Mouse (Mus musculus): Measurements from ENCODE around the gene Myo1g.

DNA sequence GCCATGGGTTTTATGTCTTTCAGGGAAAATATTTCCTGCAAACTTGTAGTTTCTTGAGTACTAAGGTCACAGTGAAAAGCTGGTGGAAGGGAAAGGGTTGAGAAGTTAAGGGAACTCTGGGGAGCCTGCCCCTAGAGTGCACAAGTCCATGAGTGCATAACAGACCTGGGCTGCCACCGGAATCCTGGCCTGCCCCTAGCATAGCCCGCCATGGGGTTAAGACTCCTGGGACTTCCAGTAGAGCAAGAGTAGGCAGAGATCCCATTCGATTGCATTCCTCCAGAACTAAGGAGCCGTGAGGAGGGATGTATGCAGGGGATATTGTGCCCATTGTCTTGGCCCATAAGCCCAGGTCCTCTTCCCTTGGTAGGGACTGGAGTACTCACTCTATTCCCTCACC, 40.7 kb upstream of the Myo1g start:
- TF ChIP-seq POLR2A (IDR thresholded peaks at IDR 0.05; ENCODE audit: insufficient read depth, low read depth, low read length) (no peak), CTCF (IDR thresholded peaks at IDR 0.05) (no peak), EP300 (IDR thresholded peaks at IDR 0.05; ENCODE audit: insufficient read depth, low read depth, low read length) (no peak)

Data from heart, adult 2 months (tissue).